In the genomic region with DNA sequence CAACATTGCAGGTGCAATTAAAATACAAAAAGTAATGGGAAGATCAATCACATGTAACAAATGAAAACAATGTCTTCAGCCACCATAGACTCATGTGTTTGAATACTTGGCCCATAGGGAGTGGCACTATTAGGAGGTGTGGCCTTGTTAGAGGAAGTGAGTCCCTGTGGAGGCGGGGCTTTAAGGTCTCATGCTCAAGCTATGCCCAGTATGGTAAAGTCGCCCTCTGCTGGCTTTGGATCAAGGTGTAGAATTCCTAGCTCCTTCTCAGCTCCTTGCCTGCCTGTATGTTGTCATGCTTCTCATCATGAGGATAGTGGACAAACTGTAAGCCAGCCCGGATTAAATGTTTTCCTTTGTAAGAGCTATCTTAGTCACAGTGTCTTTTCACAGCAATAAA, we compare ENCODE assay signal across 8 mouse cellular contexts. TPM values are rescaled to one million over a fixed set of nuclear protein-coding genes. Genes with fewer than 3 reads are reported as not detected.
A peak's percentile ranks its signal among the peaks of the same experiment; 100 is the strongest.
DNase-seq lines count a peak whose midpoint lies in the region; ATAC-seq and TF ChIP-seq lines count a peak whose summit lies in the region.

No protein-coding gene starts in this region.

- no peak for TF ChIP-seq POLR2A in CH12.LX (IDR thresholded peaks at IDR 0.05; ENCODE audit: low read depth, low read length)

- dilution Hi-C loops in CH12.LX (cut with MboI; ENCODE audit: extremely low pct_ligation_motif_present, extremely low pct_unique_long_range_greater_than_20kb, low sequenced_read_pairs): no loop called here

- ATAC-seq in forebrain, embryonic 12.5 days (ENCODE audit: low FRiP score): no peak

- H3K36me3 ChIP-seq in CH12.LX (replicated peaks in 1 of 2; ENCODE audit: control insufficient read depth in 1 of 2, insufficient read depth in 1 of 2, low read length in 1 of 2): peaks cover 65 to 93% of the 10 kb centered on the region in 2 experiments
- H3K36me3 ChIP-seq in forebrain, embryonic 12.5 days (replicated peaks): peaks cover 76% of the 10 kb centered on the region

- no peaks in the 10 kb centered on the region; the same call in 1 of the 2 replicates for H3K79me2 ChIP-seq in CH12.LX (replicated peaks; ENCODE audit: control insufficient read depth, extremely low read depth, insufficient read depth, poor library complexity, severe bottlenecking)

- 85% methylated on average over 3 of the region's 3 CpGs for WGBS in forebrain, embryonic 12.5 days

- TF ChIP-seq RAD21 in CH12.LX (IDR thresholded peaks at IDR 0.05; ENCODE audit: low read depth, low read length): peak; percentile 13

- no peaks in the 10 kb centered on the region for H3K4me1 ChIP-seq in CH12.LX (ENCODE audit: control insufficient read depth in 1 of 2, insufficient read depth in 2 of 2)
- no peaks in the 10 kb centered on the region for H3K4me1 ChIP-seq in forebrain, embryonic 12.5 days

- no peak overlapping the region for H3K9ac ChIP-seq in CH12.LX (ENCODE audit: insufficient read depth, low read depth)
- H3K9ac ChIP-seq in forebrain, embryonic 12.5 days: no peak overlapping the region

- in situ Hi-C loops in CH12.LX (cut with MboI; ENCODE audit: low pct_ligation_motif_present, low pct_unique_long_range_greater_than_20kb, low sequenced_read_pairs): no loop called here

- TF ChIP-seq EP300 in CH12.LX (IDR thresholded peaks at IDR 0.05; ENCODE audit: low read length): no peak

- H3K27me3 ChIP-seq in CH12.LX (replicated peaks): no peaks in the 10 kb centered on the region
- no peaks in the 10 kb centered on the region for H3K27me3 ChIP-seq in forebrain, embryonic 12.5 days

- H3K4me3 ChIP-seq in CH12.LX (replicated peaks in 1 of 3; ENCODE audit: low read depth in 2 of 3, low read length in 2 of 3, poor library complexity in 1 of 3): no peak overlapping the region
- no peak overlapping the region for H3K4me3 ChIP-seq in forebrain, embryonic 12.5 days (replicated peaks)

- peak; percentile 10 to 33 for DNase-seq in adrenal gland, postnatal 36 days
- DNase-seq in adrenal gland, adult 18-20 months (ENCODE audit: low spot score in 2 of 2): no peak
- DNase-seq in CH12.LX (ENCODE audit: extremely low read depth): peak; percentile 90
- DNase-seq in forelimb bud, embryonic 11.5 days (ENCODE audit: low read depth, low spot score): peak; percentile 5
- DNase-seq in lung, postnatal 10 days: peak; percentile 51
- no peak for DNase-seq in layer of hippocampus, adult 9-10 months (ENCODE audit: low spot score)
- no peak for DNase-seq in right cerebral cortex, postnatal 14 days

- H3K9me3 ChIP-seq in CH12.LX (replicated peaks; ENCODE audit: low read length): no peaks in the 10 kb centered on the region
- H3K9me3 ChIP-seq in forebrain, embryonic 12.5 days: no peaks in the 10 kb centered on the region

- no peak overlapping the region for H3K4me2 ChIP-seq in CH12.LX (ENCODE audit: insufficient read depth, low read depth, poor library complexity, severe bottlenecking)
- no peak overlapping the region for H3K4me2 ChIP-seq in forebrain, embryonic 12.5 days

- no peak overlapping the region for H3K27ac ChIP-seq in CH12.LX (ENCODE audit: insufficient read depth, low read depth)
- no peak overlapping the region for H3K27ac ChIP-seq in forebrain, embryonic 12.5 days

- peak in 1 of 2 experiments; percentile 60; a peak in 2 of 4 replicates for TF ChIP-seq CTCF in CH12.LX (conservative IDR thresholded peaks at IDR 0.05 in 1 of 2, IDR thresholded peaks at IDR 0.05 in 1 of 2; ENCODE audit: low read depth in 2 of 2, low read length in 2 of 2)

TF ChIP-seq in CH12.LX, 34 proteins besides CTCF, POLR2A, EP300 and RAD21:
- TF ChIP-seq TCF12 (IDR thresholded peaks at IDR 0.05; ENCODE audit: low read depth, low read length): no peak
- no peak for TF ChIP-seq ZKSCAN1 (IDR thresholded peaks at IDR 0.05; ENCODE audit: borderline replicate concordance, low read depth, low read length)
- TF ChIP-seq E2F4 (IDR thresholded peaks at IDR 0.05; ENCODE audit: insufficient replicate concordance, low read depth, low read length): no peak
- TF ChIP-seq MAX (IDR thresholded peaks at IDR 0.05; ENCODE audit: low read length): no peak
- TF ChIP-seq USF2 (conservative IDR thresholded peaks at IDR 0.05; ENCODE audit: low read depth, low read length): no peak
- TF ChIP-seq MAZ (IDR thresholded peaks at IDR 0.05; ENCODE audit: low read depth, low read length): no peak

RNA-seq across cellular contexts. Expression of a gene that starts 27.4 kb away (rescaled TPM):
- 10 to 100 TPM; 35.8 to 36.8 TPM for total RNA-seq in adrenal gland, postnatal 36 days (2021)
- total RNA-seq in adrenal gland, adult 18-20 months (2021): 10 to 100 TPM; 27.3 to 33.2 TPM
- total RNA-seq in CH12.LX (2012; rRNA removed) (21.5 and 22.8 TPM in 2 replicates), CH12.LX (2014; rRNA removed) (30.8 and 33.0 TPM in 2 replicates)
- 31.8 and 34.6 TPM in 2 replicates for polyA plus RNA-seq in CH12.LX (2012; ENCODE audit: insufficient read length, low read depth)
- polyA plus RNA-seq in forebrain, embryonic 12.5 days (2016; fragmentation: Nextera tagmentation; extraction: Ambion mirVana): 35.8 and 38.5 TPM in 2 replicates

RNA-seq across cellular contexts. Expression of a gene that starts 35.4 kb away (rescaled TPM):
- 1 to 10 TPM; 6.0 to 7.9 TPM for total RNA-seq in adrenal gland, postnatal 36 days (2021)
- total RNA-seq in adrenal gland, adult 18-20 months (2021): 1 to 10 TPM; 4.2 to 5.4 TPM
- total RNA-seq in CH12.LX (2012; rRNA removed) (14.2 and 17.6 TPM in 2 replicates), CH12.LX (2014; rRNA removed) (35.9 and 37.9 TPM in 2 replicates)
- polyA plus RNA-seq in CH12.LX (2012; ENCODE audit: insufficient read length, low read depth): 32.5 and 35.9 TPM in 2 replicates
- 10.0 and 10.8 TPM in 2 replicates for polyA plus RNA-seq in forebrain, embryonic 12.5 days (2016; fragmentation: Nextera tagmentation; extraction: Ambion mirVana)

RNA-seq across cellular contexts. Expression of a gene that starts 49.5 kb away (rescaled TPM):
- total RNA-seq in adrenal gland, postnatal 36 days (2021): 10 to 100 TPM; 78.0 to 78.3 TPM
- 10 to 100 TPM; 79.1 to 84.4 TPM for total RNA-seq in adrenal gland, adult 18-20 months (2021)
- total RNA-seq in CH12.LX (2012; rRNA removed) (85.6 and 92.2 TPM in 2 replicates), CH12.LX (2014; rRNA removed) (77.0 and 80.9 TPM in 2 replicates)
- 144 and 149 TPM in 2 replicates for polyA plus RNA-seq in CH12.LX (2012; ENCODE audit: insufficient read length, low read depth)
- 43.8 and 50.4 TPM in 2 replicates for polyA plus RNA-seq in forebrain, embryonic 12.5 days (2016; fragmentation: Nextera tagmentation; extraction: Ambion mirVana)

RNA-seq across cellular contexts. Expression of a gene that starts 51.0 kb away (rescaled TPM):
- 10 to 100 TPM; 16.7 to 26.1 TPM for total RNA-seq in adrenal gland, postnatal 36 days (2021)
- 10 to 100 TPM; 15.7 to 19.7 TPM for total RNA-seq in adrenal gland, adult 18-20 months (2021)
- total RNA-seq in CH12.LX (2012; rRNA removed): 10.8 and 11.8 TPM in 2 replicates
- total RNA-seq in CH12.LX (2014; rRNA removed): 23.3 and 23.9 TPM in 2 replicates
- 18.1 and 18.2 TPM in 2 replicates for polyA plus RNA-seq in CH12.LX (2012; ENCODE audit: insufficient read length, low read depth)
- 16.2 and 16.5 TPM in 2 replicates for polyA plus RNA-seq in forebrain, embryonic 12.5 days (2016; fragmentation: Nextera tagmentation; extraction: Ambion mirVana)

Comparison
In these comparisons a context has a peak if more than half of its experiments do, and no peak if none do; other contexts are left out.
1. DNase-seq: peak in adrenal gland, postnatal 36 days (2 of 2), CH12.LX (single experiment), forelimb bud, embryonic 11.5 days (single experiment) and lung, postnatal 10 days (single experiment); none in adrenal gland, adult 18-20 months (0 of 2), layer of hippocampus, adult 9-10 months (single experiment) and right cerebral cortex, postnatal 14 days (single experiment).